Mouse (Mus musculus): ENCODE measurements at regions not wholly inside any gene's neighbourhood (a gene's known extent, or its start where the extent isn't known, plus 50 kb on each side); places are given as distances from the start of the nearest gene placed in this dataset.

DNA sequence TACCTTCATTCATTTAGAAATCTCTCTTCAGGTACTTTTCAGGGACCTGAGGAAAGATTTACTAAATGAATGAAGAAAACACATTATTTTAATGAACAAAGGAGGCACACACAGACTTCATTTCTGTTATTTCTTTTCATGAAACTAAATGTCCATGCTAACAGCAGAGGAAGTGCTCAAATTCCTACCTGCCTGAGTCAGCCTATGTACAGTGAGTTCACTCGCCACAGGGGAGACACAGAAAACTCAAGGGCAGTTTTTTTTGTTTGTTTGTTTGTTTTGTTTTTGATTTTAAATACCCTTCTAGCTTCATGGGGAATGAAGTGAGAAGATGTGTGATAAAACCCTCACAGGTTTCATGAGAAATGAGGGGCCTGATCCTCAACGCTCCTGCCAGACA, 343.1 kb upstream of the Lrrc7 start:
- Histone ChIP-seq H3K4me3 (no peak overlapping the region), H3K27ac (no peak overlapping the region), H3K4me1 (replicated peaks) (no peaks in the 10 kb centered on the region), H3K9me3 (no peaks in the 10 kb centered on the region), H3K36me3 (no peaks in the 10 kb centered on the region), H3K27me3 (ENCODE audit: insufficient read depth, poor library complexity, severe bottlenecking) (no peaks in the 10 kb centered on the region)
- WGBS: 70% methylated on average over 2 of the region's 2 CpGs
- no peak for DNase-seq (ENCODE audit: low spot score)

DNA sequence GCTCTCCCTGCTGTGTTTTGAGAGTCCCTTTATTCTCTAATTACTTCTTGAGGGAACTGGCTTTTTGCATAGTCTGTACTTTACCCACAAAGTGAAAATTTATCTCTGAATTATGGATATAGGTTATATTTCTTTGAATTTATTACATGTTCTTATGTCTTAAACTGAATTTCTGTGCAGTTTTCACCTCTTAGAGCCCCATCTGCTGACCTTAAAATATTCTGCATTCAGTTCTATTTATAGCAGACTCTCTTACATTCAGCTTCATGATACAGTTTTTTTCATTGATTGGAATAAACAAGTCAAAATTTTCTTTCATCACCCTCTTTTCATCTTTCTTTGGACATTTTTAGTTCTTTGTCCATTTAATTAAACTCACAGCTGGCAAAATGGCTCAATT, 337.4 kb upstream of the Lrrc7 start:
- Histone ChIP-seq H3K27ac (no peak overlapping the region), H3K4me1 (replicated peaks) (no peaks in the 10 kb centered on the region), H3K36me3 (no peaks in the 10 kb centered on the region), H3K27me3 (ENCODE audit: insufficient read depth, poor library complexity, severe bottlenecking) (no peaks in the 10 kb centered on the region), H3K4me3 (no peak overlapping the region), H3K9me3 (no peaks in the 10 kb centered on the region)
- no peak for DNase-seq (ENCODE audit: low spot score)

DNA sequence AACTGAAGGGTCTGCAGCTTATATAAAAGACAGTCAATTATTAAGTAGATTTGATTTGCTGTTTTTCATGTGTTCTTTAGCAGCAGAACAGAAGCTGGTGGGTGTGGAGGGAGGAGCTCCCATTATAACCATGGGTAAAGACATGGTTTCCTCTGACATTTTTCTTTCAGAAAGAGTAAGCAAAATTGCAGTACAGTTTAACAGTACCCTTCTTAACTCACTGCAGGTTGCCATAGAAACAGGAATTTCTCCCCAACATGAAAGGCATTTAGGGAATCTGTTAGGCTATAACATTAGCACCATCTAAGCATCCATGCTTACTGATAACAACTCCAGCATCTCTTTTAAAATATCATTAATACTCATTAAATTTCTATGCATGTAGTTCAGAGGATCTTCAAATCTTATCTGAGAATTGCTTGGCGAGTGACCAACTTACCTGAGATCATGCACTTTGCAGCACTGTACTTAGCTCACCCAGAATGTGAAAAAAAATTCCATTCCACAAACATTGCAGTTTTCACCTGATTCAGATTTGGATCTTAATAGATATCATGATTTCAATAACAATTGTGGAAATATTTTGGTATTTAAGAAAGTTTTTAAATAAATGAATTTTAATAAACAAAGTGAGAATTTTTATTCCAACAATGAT, 324.8 kb upstream of the Lrrc7 start:
- 81% methylated on average over 1 of the region's 1 CpGs for WGBS
- no peaks in the 10 kb centered on the region for H3K27me3 ChIP-seq (ENCODE audit: insufficient read depth, poor library complexity, severe bottlenecking)
- no peak overlapping the region for H3K27ac ChIP-seq
- H3K36me3 ChIP-seq: no peaks in the 10 kb centered on the region
- H3K4me3 ChIP-seq: no peak overlapping the region
- H3K4me1 ChIP-seq (replicated peaks): no peaks in the 10 kb centered on the region
- H3K9me3 ChIP-seq: no peaks in the 10 kb centered on the region
- no peak for DNase-seq (ENCODE audit: low spot score)

DNA sequence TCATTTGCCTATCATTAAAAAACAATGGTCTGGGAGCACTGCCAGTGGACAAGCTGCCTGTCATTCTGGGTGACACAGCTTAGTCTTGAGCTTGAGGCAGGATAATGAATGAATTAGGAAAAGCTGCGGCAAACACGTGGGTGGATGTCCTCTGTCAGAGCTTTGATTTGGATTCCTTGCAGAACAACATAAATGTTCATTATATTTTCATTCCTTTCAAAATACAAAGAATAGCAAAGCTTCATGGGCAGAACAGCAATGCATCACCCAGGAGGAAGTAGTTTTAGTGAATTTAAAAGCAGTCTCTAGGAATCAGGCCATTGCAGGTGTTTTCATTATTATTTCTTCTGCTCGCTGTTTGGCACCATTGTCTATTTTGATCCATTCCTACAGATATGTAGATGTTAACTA, 324.3 kb upstream of the Lrrc7 start:
- WGBS: 67% methylated on average over 3 of the region's 3 CpGs
- no peak overlapping the region for H3K27ac ChIP-seq
- H3K27me3 ChIP-seq (ENCODE audit: insufficient read depth, poor library complexity, severe bottlenecking): no peaks in the 10 kb centered on the region
- H3K4me1 ChIP-seq (replicated peaks): no peaks in the 10 kb centered on the region
- H3K4me3 ChIP-seq: no peak overlapping the region
- H3K9me3 ChIP-seq: no peaks in the 10 kb centered on the region
- no peak for DNase-seq (ENCODE audit: low spot score)
- H3K36me3 ChIP-seq: no peaks in the 10 kb centered on the region

Data from hindbrain, embryonic 10.5 days (tissue).